Comparison of ENCODE assay signal across 9 mouse cellular contexts in the genomic region with DNA sequence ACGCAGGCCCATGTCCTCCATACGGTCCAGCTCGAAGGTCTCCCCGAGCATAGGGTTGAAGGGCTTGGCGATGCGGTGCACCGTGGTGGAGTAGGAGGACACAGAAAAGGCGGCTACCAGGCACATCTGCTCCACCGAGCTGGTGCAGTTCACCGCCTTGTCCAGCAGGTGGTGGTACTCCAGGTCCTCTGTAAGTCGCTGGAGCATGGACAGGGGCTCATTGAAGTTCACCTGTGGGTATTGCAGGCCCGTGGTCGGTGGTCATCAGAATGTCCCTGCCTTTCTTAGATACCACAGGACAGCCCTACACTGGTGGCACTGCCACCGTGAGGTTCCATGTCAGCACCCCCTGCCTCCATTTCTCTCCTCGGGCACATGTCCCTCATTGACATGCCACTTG.
DNase-seq lines count a peak whose midpoint lies in the region; ATAC-seq and TF ChIP-seq lines count a peak whose summit lies in the region.
"Had no signal": no experiment of that assay in that cellular context is flagged by ENCODE, and none has a peak within 500 bp of the region (broad histone marks: within the 10 kb centered on the region; RNA-seq: fewer than 3 reads in every experiment).

No protein-coding gene starts in this region.

- H3K9ac ChIP-seq in forebrain, embryonic 16.5 days (replicated peaks; ENCODE audit: low read depth, low read length), result no peak overlapping the region
- H3K9ac ChIP-seq: limb, embryonic 15.5 days had no signal

- H3K9me3 ChIP-seq in forebrain, embryonic 10.5 days, result no peaks in the 10 kb centered on the region
- no peaks in the 10 kb centered on the region for H3K9me3 ChIP-seq in forebrain, embryonic 16.5 days (ENCODE audit: control insufficient read depth, low read length)
- H3K9me3 ChIP-seq in midbrain, embryonic 10.5 days (replicated peaks), result no peaks in the 10 kb centered on the region
- H3K9me3 ChIP-seq: limb, embryonic 15.5 days had no signal

- peak; percentile 56 for DNase-seq in forebrain, embryonic 10.5 days (ENCODE audit: extremely low spot score, low spot score)
- peak; percentile 60 to 63 for DNase-seq in adrenal gland, adult 18-20 months (ENCODE audit: low spot score in 2 of 2)
- peak; percentile 66 for DNase-seq in embryo, embryonic 11 days
- peak; percentile 39 to 62 for DNase-seq in heart, postnatal 36 days
- peak; percentile 52 for DNase-seq in left cerebral cortex, adult 11 months (ENCODE audit: low spot score)
- DNase-seq in midbrain, embryonic 10.5 days (ENCODE audit: low spot score), result peak; percentile 60
- DNase-seq in spleen, adult 2 months (ENCODE audit: low read depth in 1 of 2, low spot score in 2 of 2), result peak in 1 of 2 experiments; percentile 16

- ATAC-seq in forebrain, embryonic 16.5 days, result no peak

- H3K27ac ChIP-seq in forebrain, embryonic 10.5 days, result no peak overlapping the region
- H3K27ac ChIP-seq in forebrain, embryonic 16.5 days (ENCODE audit: low read length), result no peak overlapping the region
- no peak overlapping the region for H3K27ac ChIP-seq in midbrain, embryonic 10.5 days (replicated peaks)
- H3K27ac ChIP-seq in spleen, adult 2 months (ENCODE audit: insufficient read depth, low read length), result no peak overlapping the region
- H3K27ac ChIP-seq: limb, embryonic 15.5 days had no signal

- TF ChIP-seq POLR2A in spleen, adult 2 months (IDR thresholded peaks at IDR 0.05; ENCODE audit: low read depth, low read length), result no peak

- TF ChIP-seq CTCF in spleen, adult 2 months (IDR thresholded peaks at IDR 0.05; ENCODE audit: extremely low read depth, insufficient read depth, insufficient read length, insufficient replicate concordance), result peak; percentile 65; the same call in 1 of the 2 replicates

- H3K27me3 ChIP-seq in forebrain, embryonic 10.5 days (ENCODE audit: poor library complexity, severe bottlenecking), result no peaks in the 10 kb centered on the region
- H3K27me3 ChIP-seq in forebrain, embryonic 16.5 days (replicated peaks; ENCODE audit: control insufficient read depth, insufficient read depth, low read length), result no peaks in the 10 kb centered on the region
- H3K27me3 ChIP-seq in midbrain, embryonic 10.5 days (ENCODE audit: low read depth, poor library complexity, severe bottlenecking), result no peaks in the 10 kb centered on the region
- no peaks in the 10 kb centered on the region for H3K27me3 ChIP-seq in spleen, adult 2 months (ENCODE audit: control insufficient read depth, insufficient read depth, low read length)
- H3K27me3 ChIP-seq: limb, embryonic 15.5 days had no signal

- WGBS in forebrain, embryonic 10.5 days, result 43% methylated on average over 15 of the region's 15 CpGs
- WGBS in forebrain, embryonic 16.5 days, result 35% methylated on average over 15 of the region's 15 CpGs
- WGBS in midbrain, embryonic 10.5 days, result 46% methylated on average over 15 of the region's 15 CpGs
- 32% methylated on average over 15 of the region's 15 CpGs for WGBS in spleen, adult 2 months

- intact Hi-C loops in heart, postnatal 36 days (cut with DNase I), result loop anchor here (1.0 to 10.0 kb wide), 2 partner anchors 72 to 170 kb away; no protein-coding TSS in a partner anchor

- no peaks in the 10 kb centered on the region for H3K4me1 ChIP-seq in forebrain, embryonic 10.5 days
- peaks cover 7% of the 10 kb centered on the region; the same call in 1 of the 2 replicates for H3K4me1 ChIP-seq in forebrain, embryonic 16.5 days (replicated peaks; ENCODE audit: control insufficient read depth, insufficient read depth, low read length)
- H3K4me1 ChIP-seq in midbrain, embryonic 10.5 days, result no peaks in the 10 kb centered on the region
- H3K4me1 ChIP-seq in spleen, adult 2 months (ENCODE audit: control insufficient read depth, insufficient read depth, insufficient read length), result no peaks in the 10 kb centered on the region
- H3K4me1 ChIP-seq: limb, embryonic 15.5 days had no signal

- no peak overlapping the region for H3K4me2 ChIP-seq in forebrain, embryonic 16.5 days (ENCODE audit: low read length)
- H3K4me2 ChIP-seq: limb, embryonic 15.5 days had no signal

- H3K36me3 ChIP-seq in forebrain, embryonic 10.5 days (replicated peaks), result no peaks in the 10 kb centered on the region
- H3K36me3 ChIP-seq in forebrain, embryonic 16.5 days (ENCODE audit: control insufficient read depth, insufficient read depth), result no peaks in the 10 kb centered on the region
- H3K36me3 ChIP-seq in midbrain, embryonic 10.5 days, result no peaks in the 10 kb centered on the region
- H3K36me3 ChIP-seq in spleen, adult 2 months (ENCODE audit: control insufficient read depth, insufficient read depth, low read length), result no peaks in the 10 kb centered on the region
- H3K36me3 ChIP-seq: limb, embryonic 15.5 days had no signal

- no peak overlapping the region for H3K4me3 ChIP-seq in forebrain, embryonic 10.5 days
- no peak overlapping the region for H3K4me3 ChIP-seq in forebrain, embryonic 16.5 days (replicated peaks; ENCODE audit: low read length)
- no peak overlapping the region for H3K4me3 ChIP-seq in midbrain, embryonic 10.5 days
- H3K4me3 ChIP-seq in spleen, adult 2 months (ENCODE audit: extremely low read depth, insufficient read depth, insufficient read length), result no peak overlapping the region
- H3K4me3 ChIP-seq: limb, embryonic 15.5 days had no signal
